Mouse (Mus musculus): ENCODE measurements around the gene Pgap2. TPM values are rescaled to one million over a fixed set of nuclear protein-coding genes. Genes with fewer than 3 reads are reported as not detected.
A peak's percentile ranks its signal among the peaks of the same experiment; 100 is the strongest.
"Not testable (repeated sequence)": the region's sequence is repeated elsewhere in the genome, so short reads cannot be mapped to it uniquely, and the experiment has no call there.

Pgap2 gene
- total RNA-seq, 2 experiments from 2014 or later, result 55.2 to 58.0 TPM

DNA sequence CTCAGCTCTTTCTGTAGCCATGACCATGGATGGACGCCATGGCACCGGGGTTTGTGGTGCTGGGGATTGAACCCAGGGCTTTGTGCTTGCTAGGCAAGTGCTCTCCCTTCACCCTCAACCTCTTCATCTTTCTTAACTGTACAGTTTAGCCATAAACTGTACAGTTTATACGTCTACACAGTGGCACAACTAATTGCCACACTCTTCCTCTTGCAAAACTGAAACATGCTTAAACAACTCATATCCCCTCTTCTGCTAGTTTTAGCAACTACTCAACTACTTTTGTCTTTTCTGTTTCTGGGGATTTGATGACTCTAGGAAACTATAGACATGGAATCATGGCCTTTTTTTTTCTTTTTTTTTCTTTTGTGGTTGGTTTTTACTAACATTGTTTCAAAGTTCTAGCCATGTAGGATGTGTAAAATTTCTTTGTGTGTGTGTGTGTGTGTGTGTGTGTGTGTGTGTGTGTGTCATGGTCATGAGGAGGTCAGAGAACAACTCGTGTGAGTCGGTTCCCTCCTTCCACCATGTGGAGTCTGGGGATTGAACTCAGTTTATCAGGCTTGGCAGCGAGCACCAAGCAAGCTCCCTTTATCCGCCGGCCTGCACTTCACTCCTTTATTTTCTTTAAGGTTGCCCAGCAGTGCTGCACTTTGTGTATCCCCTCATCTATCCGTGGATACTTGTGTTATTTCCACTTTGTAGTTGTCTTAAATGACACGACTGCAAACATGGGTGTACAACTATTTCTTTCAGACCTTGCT is 49.9 kb downstream of the Pgap2 start:
- no peak for DNase-seq
- intact Hi-C loops (cut with DNase I), result loop anchor here (10.0 kb wide), 1 partner anchor 605 kb away; no protein-coding TSS in a partner anchor

DNA sequence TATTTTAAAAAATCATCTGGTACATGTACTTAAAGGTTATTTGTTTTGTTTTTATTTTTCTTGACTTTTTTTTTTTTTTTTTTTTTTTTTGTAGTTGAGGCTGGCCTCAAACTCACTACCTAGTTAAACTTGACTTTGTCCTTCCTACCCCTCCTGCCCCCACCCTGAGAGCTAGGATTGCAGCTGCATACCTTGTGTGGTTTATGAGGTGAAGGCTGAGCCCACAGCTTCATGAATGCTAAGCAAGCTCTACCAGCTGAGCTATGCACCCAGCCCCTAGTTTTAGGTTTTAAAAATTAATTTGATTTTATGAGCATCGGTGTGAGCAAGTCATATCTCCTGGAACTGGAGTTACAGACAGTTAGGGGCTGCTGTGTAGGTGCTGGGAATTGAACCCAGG is 50.5 kb downstream of the Pgap2 start:
- intact Hi-C loops (cut with DNase I), result no loop called here
- no peak for DNase-seq

DNA sequence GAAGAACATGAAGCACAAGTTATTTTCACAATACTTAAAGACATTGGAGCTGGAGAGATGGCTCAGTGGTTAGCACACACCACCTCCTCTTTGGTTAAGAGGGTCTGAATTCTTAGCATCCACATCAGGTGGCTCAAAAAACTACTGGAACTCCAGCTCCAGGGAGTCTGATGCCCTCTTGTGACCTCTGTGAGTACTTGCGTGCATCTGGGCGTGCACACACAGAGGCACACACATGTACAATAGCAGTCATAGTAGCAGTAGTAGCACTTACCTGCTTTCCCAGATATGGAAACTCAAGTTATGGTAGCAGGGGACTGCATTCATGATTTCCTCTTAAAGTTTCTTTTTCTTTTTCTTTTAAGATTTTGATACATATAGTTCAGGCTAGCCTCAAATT is 53.0 kb downstream of the Pgap2 start:
- intact Hi-C loops (cut with DNase I), result no loop called here
- DNase-seq, result no peak

DNA sequence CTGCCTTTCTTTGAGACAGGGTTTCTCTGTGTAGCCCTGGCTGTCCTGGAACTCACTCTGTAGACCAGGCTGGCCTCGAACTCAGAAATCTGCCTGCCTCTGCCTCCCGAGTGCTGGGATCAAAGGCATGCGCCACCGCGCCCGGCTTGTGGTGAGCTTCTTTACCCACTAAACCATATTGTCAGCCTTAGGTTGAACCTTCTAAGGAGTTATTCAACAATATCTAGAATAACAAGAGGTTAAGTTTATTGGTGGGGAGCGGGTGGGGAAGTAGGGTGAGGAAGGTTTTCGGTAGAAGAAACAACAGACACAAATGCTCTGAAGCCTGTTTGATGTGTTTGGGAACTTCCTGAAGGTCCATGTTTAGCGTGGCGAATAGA is 56.0 kb downstream of the Pgap2 start:
- DNase-seq; intact Hi-C loops (cut with DNase I): not testable (repeated sequence)

DNA sequence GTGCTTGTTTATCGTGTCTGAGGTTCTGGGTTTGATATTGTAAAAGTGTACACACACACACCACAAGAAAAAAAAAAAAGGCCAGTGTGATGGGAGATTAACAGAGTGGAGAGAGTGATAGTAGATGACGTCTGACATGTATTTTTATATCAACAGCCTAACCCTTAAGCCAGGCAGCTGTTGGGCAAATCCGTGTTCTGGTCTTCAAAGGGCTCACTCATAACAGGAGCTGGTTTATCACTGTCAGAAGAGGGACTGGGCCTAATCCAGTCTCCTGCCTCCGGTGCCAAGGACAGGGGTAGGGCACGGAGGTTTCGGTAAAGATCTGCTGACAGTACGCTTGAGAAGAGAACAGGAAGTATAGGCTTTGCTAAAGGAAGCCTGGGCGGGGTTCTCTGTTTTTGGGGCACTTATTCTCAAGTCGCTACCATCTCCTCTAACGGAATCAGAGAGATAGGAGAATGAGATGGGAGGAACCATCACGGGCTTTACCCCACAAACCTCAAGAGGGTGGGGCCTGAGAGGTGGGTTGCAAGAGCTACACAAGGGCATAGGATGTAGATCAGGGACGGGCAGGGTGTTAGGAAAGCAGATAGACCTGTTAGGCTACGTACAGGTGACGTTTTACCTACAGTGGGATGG is 56.5 kb downstream of the Pgap2 start:
- intact Hi-C loops (cut with DNase I), result loop anchor here (1.0 kb wide), 2 partner anchors 72 to 151 kb away; no protein-coding TSS in a partner anchor
- DNase-seq, result peak in 1 of 2 experiments; percentile 26

DNA sequence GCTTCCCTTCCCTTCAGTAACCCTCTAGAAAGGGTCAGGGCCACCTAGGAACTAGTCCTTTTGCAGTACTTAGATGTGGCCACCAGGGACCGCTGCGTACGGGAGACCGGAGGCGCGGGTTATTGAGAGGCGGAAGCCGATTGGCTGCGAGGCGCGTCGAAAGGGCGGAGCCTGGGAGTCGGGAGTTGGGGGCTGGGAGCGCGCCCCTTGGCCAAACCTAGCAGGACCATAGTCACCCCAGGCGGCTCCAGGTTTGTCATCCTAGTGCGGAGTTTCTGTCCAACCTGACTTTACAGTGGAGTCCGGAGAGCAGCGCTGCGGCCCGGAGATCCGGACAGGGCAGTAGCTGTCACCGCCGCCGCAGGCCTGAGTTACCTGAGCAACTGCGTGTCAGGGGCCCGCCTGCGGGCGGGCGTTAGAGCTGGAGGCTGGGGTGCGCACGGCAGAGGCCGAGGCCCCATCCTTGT is 57.1 kb downstream of the Pgap2 start:
- DNase-seq, result peak; percentile 96 to 98
- intact Hi-C loops (cut with DNase I), result loop anchor here (1.0 kb wide), 2 partner anchors 71 to 150 kb away; no protein-coding TSS in a partner anchor

DNA sequence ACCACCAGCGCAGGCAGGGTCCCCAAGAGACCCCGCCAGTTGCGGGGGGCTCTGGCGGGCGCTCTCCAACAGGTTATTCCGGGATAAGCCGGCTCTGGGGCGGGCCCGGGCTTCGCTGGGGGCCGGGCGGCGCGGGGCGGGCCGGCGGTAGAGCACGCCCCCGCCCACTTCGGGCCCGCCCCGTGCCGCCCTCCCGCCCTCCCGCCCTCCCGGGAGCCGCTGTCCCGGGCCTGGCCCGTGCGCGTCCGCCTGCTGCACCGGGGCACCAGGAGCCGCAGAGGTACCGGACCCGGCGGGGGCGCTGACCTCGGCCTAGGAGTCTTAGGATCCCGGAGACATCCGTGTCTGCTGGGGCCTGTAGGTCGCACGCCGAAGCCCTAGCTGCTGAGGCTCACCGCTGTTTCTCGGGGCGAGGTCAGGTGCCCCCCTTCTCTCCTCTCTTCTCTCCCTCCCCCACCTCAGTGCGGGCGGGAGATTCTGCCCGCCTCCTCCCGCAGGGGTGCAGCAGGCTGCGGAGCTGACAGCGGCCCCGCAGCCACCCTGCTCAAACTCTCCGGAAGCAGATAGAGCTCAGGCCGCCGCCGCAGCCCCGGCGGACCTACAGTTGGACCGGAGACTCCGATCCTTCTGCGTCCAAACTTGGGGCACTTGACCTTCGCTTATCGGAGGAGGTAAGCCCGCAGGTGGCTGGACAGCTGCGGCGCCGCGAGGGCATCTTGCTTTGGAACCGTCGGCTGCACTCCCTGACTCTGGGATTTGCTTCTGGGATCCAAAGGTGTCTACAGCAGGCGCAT is 57.8 kb downstream of the Pgap2 start, which contains the start of gene Stim1:
Stim1 (plus strand) TSS at position 206 of the 794 bp plus-strand sequence.
- DNase-seq, result peak in 1 of 2 experiments; percentile 67
- intact Hi-C loops (cut with DNase I), result loop anchor here (1.0 kb wide), 2 partner anchors 71 to 150 kb away; no protein-coding TSS in a partner anchor

DNA sequence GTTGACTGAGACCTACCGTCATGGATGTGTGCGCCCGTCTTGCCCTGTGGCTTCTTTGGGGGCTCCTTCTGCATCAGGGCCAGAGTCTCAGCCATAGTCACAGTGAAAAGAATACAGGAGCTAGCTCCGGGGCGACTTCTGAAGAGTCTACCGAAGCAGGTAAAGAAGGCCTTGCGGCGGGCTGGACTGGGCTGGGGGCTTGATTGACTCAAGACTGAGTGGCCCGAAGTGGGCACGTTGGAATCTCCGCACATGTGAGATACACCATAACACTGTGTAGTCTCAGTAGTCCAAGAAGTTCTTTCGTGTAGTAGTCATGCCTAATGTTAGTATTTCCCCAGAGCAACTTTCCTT is 58.4 kb downstream of the Pgap2 start:
- intact Hi-C loops (cut with DNase I), result no loop called here
- no peak for DNase-seq

DNA sequence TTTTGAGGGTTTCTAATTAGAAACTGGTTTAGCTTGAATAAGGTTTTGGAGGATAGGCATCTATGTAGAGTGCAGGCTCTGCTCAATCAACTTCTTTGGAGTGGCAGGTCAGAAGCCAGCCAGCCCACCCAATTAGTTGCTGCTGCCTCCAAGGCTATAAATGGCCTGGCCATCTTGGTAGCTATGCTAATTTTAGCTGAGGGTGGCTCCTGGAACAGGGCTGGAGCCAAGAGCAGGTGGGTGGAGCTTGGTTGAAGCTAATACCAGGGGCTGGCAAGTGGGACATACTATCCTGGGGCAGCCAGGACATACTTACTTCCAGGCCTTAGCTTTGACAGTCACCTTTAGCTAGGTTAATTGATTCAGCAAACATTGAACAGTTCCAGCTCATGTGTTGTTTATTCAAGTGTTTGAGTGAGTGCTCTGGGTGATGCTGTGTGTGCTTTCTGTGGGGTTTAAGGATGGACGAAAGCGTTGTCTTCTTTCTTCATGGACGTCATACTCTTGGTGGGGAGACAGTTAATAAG is 62.5 kb downstream of the Pgap2 start:
- intact Hi-C loops (cut with DNase I), result no loop called here
- DNase-seq, result peak; percentile 49 to 72

DNA sequence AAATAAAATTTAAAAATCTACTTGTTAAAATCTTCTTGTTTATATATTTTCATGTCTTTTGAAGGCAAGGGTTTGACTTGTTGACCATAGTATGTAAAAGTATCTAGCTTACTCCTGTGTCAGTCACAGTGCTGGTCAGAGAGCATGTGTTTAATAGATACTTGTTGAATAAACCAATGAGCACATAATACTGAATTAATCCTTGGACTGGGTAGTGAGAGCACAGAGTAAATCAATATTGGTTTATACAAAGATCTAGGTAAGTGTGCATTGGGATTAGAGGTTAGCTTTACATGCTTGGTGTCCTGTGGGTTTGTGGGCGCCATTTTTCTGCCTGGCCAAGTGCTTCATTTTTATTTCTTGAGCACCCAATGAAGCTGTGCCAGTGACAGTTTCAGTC is 71.4 kb downstream of the Pgap2 start:
- intact Hi-C loops (cut with DNase I), result no loop called here
- DNase-seq, result no peak

DNA sequence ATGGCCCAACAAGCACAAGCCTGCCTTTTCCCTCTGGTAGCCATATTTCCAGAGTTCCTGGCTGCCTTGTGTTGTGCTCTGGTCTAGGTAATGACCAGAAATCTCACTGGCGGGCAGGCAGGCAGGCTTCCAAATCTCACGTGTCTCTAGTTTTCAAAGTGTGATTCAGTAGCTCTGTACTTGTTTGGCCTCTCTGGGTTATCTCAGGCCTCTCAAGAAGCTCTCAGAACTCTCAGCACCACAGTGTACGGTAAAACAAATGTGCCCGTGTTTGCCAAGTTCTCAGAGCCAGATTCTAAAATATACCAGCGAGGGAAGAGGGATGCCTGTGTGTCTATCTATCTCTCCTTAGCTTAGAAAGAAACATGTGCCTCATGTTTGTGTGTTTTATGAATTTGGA is 72.3 kb downstream of the Pgap2 start:
- DNase-seq, result peak; percentile 83 to 84
- intact Hi-C loops (cut with DNase I), result no loop called here

Other genes starting within 250 kb of the Pgap2 start
- 1 to 10 TPM; 4.4 to 5.7 TPM for gene Il18bp, start 191.5 kb upstream of the Pgap2 start, total RNA-seq (2021)
- 10 to 100 TPM; 20.4 to 24.3 TPM for gene Rnf121, start 144.7 kb upstream of the Pgap2 start, total RNA-seq (2021)
- 10 to 100 TPM in 1 of 2 experiments, 1 to 10 TPM in 1; 9.6 to 10.9 TPM for gene Xndc1, start 144.7 kb upstream of the Pgap2 start, total RNA-seq (2021)
- under 1 TPM; 0.81 to 0.92 TPM for gene Xntrpc, start 144.5 kb upstream of the Pgap2 start, total RNA-seq (2021)
- gene Trpc2, start 127.1 kb upstream of the Pgap2 start, total RNA-seq (2021), result under 1 TPM in 1 of 2 experiments, not detected in 1; 0.20 TPM
- 10 to 100 TPM; 44.2 to 46.2 TPM for gene Art1, start 108.5 kb upstream of the Pgap2 start, total RNA-seq (2021)
- 1 to 10 TPM; 1.5 to 2.1 TPM for gene Art5, start 100.7 kb upstream of the Pgap2 start, total RNA-seq (2021)
- under 1 TPM; 0.10 to 0.30 TPM for gene Chrna10, start 93.4 kb upstream of the Pgap2 start, total RNA-seq (2021)
- gene Nup98, start within 50 bp of the Pgap2 start, total RNA-seq (2021), result 10 to 100 TPM; 39.9 to 40.5 TPM
- gene Rhog, start 45.8 kb downstream of the Pgap2 start, total RNA-seq (2021), result 10 to 100 TPM; 40.8 to 42.2 TPM
- 10 to 100 TPM; 23.4 to 30.7 TPM for gene Stim1, start 57.6 kb downstream of the Pgap2 start, total RNA-seq (2021)
- gene Rrm1, start 231.5 kb downstream of the Pgap2 start, total RNA-seq (2021), result 10 to 100 TPM; 36.2 to 41.2 TPM

Data from heart, postnatal 10 days (tissue).